Mouse (Mus musculus): Measurements from ENCODE around the gene Dpm2.

Dpm2 gene

DNA sequence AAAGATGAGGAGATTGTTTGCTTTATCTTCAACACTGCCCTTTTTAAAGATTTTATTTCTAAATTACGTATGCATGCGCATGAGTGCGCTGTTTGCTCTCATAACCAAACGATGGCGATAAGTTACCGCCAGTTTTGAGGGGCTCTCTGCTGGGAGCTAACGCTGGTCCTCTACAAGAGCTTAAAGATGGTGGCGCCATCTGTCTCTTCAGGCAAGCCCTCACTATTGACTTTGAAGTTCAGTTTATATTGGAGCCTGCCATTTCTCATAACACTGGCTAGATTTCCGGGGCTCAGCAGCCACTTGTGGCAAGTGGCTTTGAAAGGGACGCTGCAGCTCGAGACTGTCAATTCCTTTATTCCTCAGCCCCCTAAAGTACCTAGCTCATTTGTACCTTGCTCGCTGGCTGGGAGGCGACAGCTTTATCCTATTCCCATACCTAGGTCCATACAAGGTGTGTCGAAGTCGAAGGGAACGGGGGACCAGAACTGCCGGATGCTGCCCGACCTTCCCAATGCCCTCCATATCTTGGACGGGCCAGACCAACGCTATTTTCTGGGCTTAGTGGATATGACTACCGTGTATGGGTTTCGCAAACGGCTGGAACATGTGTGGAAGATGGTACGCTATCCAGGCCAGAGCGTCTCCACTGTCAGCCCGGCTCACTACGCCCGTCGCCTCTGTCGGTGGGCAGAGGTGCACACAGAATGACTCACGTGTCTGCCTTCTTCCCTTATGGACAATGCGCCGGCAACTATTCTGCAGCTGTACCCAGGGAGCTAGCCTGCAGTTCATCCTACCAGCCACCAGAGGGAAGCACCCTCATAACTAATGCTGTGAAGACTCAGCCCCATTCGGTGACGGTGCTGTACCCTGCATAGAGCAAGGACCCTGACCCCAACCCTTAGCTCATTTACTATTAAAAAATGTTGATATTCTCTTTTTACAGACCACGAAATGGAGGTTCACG is 12.5 kb downstream of the Dpm2 start:
- peak; percentile 44; the same call in 1 of the 2 replicates for ATAC-seq (ENCODE audit: low TSS enrichment)

DNA sequence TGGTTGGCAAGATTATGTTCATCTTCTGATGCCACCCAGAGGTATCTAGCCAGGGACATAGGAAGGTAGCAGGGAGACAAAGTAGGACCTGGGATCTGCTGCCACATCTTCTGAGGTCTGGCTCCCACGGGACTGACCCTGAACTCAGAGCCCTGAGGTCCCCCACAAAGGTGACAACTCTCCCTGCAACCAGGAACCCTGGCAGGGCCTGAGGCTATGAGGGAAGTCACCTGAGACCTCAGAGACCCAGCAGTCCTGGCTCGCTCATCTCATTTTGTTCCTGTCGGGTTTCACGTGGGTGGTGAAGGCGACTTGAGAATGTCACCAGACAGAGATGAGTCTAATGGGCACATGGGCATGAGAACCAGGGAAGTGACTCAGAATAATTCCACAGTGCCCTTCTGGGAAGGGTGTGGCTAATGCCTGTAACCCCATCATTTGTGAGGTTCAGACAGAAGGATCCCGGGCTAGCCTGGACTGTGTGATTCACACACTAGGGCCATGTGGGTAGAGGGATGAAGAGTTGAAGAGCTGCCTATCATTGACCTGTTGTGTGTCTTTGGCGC is 14.6 kb downstream of the Dpm2 start:
- ATAC-seq (ENCODE audit: low TSS enrichment) = no peak

DNA sequence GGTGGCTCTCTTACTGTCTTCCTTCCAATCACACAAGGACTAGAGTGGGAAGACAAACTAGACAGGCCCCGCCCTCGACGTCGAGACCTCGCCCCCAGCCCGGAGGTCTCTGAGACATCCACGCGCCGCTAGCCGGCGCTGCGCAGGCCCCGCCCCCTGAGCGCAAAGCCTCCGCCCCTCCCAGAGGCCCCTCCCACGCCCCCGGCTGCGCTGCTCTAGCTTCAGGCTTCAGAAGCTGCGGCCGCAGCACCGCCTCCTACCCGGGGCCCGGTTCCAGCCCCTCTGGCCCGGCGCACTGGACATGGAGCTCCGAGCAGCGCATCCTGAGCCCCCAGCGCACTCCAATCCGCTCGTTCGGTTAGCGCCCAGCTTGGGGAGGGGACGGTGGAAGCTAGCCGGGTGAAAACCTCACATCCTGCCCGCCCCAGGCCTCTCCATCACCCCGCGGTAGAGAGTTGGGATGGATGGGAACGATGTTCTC is 16.3 kb downstream of the Dpm2 start, which contains the start of gene St6galnac4:
Gene St6galnac4, plus strand, starts transcription at position 225 of the 481 bp plus-strand sequence.
- peak; percentile 66 for ATAC-seq (ENCODE audit: low TSS enrichment)

DNA sequence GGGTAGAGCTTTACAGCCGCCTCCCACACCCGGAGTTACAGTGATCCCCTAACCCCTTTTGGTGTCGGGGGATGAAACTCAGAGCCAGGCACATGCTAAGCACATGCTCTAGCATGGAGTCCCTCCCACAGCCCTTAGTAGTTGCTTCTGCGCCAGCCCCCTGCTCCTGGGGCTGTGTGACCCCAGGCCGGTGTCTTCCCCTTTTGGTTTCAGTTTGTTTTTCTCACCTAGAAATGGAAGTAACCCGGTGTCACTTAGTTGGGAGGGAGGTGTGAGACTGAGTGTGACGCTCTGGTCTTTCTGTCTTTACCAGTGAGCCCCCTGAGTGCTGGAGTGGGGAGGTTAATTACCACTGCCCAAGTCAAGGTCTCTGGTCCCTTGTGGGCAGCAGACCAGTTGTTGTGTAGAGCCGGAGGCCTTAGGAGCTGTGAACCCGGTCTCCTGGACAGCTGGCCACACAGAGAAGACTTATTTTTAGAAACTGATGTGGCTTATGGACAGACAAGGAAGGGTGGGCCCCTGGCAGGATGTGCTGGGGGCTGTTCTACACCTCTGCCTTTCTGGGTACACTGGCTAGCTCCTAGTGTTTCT is 17.2 kb downstream of the Dpm2 start:
- no peak for ATAC-seq (ENCODE audit: low TSS enrichment)

DNA sequence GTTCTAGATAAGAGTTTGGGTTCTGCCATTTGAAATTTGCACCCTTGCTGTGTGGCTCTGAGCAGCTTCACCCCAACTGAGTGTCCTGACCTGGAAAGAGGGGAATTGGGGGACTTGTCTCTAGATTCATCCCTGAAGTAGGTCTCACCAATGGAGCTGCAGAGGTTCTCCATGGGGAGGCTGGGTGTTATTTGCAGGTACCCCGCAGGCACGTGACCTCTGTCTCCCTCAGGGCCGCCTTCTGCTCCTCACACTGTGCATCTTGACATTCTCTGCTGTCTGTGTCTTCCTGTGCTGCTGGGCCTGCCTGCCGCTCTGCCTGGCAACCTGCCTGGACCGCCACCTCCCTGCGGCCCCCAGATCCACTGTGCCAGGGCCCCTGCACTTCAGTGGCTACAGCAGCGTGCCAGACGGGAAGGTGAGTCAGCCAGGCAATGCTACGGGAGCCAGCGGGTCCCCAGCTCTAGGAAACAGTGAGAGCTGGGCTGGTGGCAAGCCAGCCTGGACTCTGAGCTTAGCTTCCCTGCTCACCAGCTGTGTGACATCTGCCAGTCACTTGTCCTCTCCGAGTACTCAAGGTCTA is 18.6 kb downstream of the Dpm2 start:
- peak; percentile 44 for ATAC-seq (ENCODE audit: low TSS enrichment)

DNA sequence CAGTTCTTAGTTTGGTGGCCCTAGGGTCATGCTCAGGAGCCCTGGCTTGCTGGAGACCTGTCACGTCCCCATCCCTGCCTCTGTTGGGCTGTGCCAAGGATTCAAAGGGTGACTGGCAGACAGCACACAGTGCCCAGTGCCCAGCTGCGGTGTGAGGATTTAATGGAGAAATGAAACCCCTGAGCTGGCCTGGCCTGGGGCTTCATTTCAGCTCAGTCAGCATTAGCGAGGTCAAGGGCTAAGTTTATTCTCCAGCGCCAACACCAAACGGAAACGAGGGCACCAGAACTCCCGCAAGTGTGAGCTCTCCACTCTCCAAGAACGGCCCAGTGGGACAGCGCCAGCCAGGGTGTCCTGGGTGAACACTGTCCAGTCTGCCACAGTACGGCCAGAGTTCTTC is 19.6 kb downstream of the Dpm2 start:
- no peak for ATAC-seq (ENCODE audit: low TSS enrichment)

DNA sequence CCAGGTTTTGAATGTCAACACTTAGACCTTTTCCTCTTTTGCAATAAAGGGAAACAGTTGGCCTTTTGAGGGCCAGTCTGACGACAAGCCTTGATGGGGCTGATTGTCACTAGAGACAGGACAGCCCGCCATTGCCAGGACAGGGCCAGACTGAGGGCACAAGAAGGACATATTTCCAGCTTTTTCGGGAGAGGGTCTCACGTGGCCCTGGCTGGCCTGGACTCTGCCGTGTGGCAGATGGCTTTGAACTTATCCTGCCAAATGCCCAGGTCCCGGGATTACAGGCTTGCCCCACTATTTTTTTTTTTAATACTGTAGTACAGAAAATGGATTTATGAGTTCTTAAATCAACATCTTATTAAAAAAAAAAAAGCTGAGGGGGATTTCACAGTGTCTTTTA is 20.6 kb downstream of the Dpm2 start:
- ATAC-seq (ENCODE audit: low TSS enrichment) = no peak

DNA sequence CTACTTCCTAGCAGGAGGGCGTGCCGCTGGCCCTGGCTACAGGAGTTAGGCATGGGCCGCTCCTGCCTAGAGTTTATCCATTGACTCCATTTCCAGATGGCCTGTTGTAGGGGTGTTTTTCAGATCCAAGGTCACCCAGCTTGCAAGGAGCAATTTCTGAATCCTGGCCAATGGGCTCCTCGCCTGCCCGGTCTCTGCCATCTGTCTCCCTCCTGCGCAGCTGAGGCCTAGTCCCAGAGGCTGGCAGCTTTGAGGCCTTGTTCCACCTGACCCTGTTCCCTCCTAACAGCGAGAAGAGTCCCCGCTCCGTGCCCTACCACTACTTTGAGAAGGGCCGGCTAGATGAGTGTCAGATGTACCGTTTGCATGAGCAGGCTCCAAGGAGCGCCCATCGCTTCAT is 26.1 kb downstream of the Dpm2 start:
- ATAC-seq (ENCODE audit: low TSS enrichment) = no peak

DNA sequence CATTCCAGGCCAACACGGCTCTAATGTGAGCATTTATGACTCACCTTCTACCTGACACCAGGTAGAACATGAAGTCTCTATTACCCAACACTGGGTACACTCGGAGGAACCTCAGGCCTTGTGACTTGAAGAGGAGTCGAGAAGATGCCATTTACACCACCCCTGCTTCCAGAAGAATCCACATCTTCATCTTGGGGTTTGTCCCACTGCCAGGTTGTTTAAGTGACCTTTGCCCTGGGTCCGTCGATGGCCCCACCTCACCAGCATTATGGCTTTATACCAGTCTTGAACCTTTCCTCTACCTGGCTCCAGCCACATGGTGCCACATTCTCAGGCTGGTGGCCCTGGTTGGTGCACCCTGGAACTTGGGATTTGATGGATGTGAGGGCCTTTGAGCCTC is 26.6 kb downstream of the Dpm2 start:
- ATAC-seq (ENCODE audit: low TSS enrichment) = no peak

DNA sequence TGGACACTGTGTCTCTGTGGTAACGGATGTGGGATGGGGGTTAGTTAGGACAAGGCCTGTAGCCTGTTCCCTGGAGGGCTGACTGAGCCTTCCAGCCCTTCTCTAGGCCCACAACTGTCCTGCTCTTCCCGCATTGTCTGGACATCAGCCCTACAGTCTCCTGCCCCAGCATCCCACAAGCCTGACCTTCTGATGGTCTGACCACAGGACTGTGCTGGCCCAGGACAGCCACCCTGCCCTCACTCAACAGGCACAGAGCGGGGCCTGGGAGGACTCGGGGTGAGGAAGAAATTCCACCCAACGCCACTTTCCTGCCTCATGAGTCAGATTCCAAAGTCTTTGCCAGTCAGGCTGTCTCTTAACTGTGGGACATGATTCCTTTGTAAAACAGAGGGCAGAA is 27.0 kb downstream of the Dpm2 start:
- no peak for ATAC-seq (ENCODE audit: low TSS enrichment)

DNA sequence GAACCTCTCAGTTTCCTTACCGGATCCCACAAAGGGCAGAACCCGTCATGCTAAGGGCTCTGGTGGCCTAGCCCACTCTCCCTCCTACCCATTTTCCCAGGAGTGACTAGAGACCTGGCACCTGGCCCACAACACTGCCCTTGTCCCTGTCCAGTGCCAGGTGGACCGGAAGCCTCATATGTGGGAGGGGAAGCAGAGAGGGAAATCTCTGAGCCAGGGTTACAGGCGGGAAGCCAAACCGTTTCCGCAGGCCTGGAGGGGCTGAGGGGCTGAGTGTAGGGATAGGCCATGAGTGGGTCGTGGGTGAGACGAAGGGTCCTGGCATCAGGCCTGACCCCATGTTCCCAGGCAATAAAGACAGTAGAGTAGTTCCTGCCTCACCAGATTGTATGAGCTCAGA is 27.8 kb downstream of the Dpm2 start:
- no peak for ATAC-seq (ENCODE audit: low TSS enrichment)

DNA sequence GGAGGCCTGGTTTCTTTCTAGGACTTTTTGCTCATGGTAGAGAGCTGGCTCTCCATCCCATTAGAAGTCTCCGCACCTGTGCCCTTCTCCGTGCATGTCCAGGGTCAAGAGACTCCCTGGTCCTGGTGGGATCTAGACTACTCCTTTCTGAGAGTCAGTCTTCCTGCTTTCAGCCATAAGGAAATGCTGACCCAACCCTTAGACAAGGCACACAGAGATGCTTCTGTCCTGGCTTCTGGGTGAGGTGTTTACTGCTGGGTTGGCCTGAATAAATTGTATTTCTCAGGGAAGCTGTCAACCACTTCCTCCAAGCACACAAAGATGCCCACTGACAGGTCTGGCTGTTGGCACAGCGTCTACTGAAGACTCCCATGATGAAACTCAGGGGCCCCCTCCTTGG is 28.8 kb downstream of the Dpm2 start, which contains the start of gene St6galnac6:
Gene St6galnac6, plus strand, starts transcription at position 301 of the 400 bp plus-strand sequence.
- no peak for ATAC-seq (ENCODE audit: low TSS enrichment)

DNA sequence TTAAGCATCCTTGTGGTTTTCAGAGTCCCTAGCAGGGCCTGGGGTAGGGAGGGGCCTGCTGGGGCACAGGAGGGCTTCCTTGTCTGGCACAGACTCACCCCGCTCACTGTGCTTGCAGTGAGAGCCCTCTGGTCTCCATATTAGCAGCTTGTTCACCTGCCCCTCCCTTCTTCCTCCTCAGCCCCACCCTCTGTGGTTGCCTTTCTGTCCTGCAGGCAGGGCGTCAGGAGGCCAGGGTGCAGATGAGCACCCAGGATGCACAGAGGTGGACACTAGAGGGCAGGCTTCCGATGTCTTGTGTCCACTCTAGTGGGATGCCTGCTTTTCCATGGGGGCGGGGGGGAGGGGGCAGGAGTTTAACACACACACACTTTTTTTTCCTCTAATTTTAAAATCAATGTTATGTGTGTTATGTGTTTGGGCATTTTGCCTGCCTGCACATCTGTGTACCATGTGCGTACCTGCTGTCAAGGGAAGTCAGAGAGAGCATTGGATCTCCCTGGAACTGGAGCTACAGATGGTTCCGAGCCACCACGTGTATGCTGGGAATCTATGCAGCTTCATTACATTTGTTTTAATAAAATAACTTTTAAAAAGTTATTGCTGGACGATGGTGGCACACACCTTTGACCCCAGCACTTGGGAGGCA is 30.9 kb downstream of the Dpm2 start:
- ATAC-seq (ENCODE audit: low TSS enrichment) = no peak

DNA sequence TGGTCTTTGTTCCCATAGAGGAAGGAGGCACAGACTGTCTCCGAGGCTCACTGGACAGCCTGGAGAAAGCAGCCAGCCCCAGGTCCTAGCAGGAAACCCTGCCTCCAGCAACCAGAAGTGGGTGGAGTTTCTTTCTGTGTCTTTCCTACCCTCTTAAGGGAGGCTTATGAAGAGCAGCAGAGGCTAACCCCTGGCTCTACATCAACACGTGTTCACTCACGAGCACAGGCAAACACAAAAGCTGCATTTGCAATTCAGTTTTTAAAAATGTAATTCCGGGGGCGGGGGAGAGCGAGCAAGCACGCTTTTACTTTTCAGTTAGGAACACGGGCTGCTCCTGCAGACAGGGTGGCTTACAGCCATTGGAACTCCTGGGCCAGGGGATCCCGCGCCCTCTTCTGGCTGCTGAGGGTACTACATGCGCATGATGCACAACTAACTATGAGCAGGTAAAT is 32.0 kb downstream of the Dpm2 start:
- ATAC-seq (ENCODE audit: low TSS enrichment) = peak; percentile 48

DNA sequence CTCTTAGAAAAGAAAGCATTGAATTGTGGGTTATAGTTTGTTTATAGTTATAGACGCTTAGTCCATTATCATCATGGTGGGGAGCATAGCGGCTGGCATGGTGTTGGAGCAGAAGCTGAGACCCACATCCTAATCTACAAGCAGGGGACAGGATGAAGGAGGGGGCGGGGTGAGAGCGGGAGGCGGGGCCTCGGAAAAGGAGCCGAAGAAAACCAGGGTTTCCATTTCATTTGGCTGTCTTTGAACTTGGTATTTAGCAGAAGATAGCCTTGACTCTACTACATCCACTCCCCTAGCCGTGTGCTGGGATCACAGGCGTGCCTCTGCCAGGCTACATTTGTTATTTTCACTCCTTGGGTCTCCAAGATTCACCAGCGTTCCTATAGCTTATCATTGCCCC is 34.0 kb downstream of the Dpm2 start:
- no peak for ATAC-seq (ENCODE audit: low TSS enrichment)

DNA sequence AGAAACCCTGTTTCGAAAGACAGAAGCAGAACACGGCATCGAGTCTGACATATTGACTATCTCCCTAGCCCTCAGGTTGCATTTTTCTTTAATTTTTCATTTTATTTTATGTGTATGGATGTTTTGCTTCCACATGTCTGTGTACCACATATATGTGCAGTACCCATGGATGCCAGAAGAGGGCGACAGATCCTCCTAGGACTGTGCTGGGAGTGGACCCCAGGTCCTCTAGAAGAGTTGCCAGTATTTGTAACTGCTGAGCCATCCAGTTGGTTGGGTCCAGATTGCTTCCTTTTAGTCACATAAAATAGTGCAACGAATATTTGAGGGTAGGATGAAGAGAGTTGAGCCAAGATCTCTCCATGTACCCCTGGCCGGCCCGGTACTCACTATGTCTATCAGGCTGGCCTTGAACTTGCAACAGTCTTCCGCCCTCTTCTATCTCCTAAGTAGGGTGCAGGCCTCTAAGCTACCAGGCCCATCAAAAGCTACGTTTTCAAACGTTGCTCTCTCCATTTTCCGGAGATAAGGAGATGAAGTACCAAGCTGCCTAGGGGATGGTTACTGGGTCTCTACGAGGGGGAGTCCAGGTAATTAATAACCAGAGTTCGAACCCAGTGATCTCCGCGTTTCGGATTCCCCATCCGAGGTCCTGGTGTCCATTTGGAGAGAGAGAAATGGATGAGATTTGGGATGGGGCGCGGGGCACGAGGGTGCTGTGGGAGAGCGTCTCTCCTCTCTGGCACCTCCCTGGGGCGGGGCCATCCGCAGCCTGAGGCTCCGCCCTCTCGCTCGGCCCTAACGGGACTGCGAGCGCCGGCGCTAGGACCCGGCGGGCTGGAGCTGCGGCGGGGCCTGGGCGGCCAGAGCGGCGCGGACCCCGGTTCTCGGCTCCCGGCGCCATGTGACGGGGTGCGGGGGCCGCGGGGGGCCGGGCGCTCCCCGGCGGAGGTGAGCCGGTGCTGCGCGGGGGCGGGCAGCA is 35.8 kb downstream of the Dpm2 start:
- ATAC-seq (ENCODE audit: low TSS enrichment) = peak; percentile 72

DNA sequence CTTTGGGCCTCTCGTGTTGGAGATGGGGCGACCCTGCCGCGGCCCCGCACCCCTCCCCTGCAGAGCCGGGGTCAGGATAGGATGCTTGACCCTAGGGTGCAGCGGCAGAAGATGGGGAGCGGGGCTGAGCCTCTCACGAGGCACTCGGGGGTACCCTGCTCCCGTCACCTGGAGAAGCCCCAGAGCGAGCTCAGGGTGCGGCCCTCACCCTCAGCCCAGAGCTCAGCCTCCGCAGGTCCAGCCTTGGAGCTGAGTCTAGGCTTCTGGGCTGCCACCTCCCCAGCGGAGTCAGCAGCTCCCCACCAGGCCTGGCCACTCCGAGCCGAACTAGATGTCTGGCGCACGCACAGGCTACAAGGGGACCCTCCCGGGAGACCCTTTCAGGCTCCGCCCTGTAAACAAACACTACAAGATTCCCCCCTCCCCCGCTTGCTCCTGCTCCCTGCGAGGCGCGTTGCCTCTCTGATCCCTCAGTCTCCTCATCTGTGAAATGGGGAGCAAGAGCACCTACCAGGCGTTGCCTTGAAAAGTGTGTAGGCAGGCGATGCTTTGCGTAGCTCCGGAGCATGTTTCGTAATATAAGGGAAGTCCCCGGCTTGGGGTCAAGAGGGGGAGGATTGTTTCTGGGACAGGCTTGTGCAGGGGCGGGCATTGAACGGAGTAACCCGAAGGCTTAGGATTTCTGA is 36.7 kb downstream of the Dpm2 start:
- ATAC-seq (ENCODE audit: low TSS enrichment) = peak; percentile 14; the same call in 1 of the 2 replicates

DNA sequence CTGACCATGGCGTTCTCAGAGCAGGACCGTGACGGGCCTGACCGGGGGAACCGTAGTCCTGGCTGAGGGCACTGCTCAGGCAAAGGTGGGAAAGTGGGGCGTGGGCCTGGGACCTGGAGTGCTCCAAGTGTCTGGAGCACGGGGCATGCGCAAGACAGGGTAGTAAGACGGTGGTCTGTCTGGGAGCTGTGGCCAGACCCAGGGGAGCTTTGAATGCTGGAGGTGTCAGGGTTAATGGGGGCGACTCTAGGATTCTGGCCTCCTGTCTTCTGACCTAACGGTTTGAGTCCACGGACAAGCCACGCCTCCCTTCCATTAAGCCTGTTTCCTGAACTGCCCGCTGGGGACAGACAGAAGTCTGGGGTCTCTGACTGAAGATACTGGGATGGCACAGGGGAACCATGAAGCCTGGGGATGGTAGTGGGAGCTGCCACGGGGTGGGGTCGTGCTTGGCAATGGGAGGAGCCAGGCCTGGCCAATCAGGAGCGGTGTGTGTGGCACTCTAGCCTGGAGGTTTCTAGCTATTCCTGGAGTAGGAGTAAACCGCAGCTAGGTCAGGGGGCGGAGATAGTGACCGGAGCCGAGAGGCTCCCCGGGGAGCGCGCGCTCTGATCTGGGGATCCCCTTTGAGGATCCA is 37.6 kb downstream of the Dpm2 start:
- 0 out of 2 replicates have a peak, but pooled peaks have one; percentile 21 for ATAC-seq (ENCODE audit: low TSS enrichment)

DNA sequence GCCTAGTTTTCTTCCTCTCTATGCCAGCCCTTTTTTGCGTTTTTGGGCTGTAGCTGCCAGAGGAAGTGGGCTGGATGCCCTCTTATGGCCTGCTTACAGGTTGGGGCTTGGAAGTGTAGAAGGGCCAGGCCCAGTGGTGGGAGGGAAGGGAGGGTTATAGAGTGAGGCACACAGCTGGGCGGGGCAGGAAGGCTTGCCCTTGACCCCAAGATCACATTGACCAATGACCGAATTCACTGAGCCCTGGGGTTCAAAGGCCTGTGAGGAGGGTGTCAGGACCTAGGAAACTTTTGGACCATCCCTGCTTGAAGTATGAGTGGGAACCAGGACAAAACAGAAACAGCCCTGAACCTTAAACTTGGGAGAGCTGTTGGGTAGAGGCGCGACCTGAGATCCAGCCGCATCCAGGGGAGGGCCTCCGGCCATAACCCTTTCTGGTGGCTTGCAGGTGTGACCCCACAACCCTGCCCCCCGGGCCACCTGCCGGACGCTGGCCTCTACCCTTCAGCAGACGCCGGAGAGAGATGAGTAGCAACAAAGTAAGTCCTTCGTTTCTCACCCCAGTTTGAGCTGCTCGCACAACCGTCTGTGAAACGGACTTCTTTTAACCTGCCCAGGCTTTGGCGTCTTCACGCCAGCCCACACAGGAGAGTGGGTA is 38.2 kb downstream of the Dpm2 start:
- no peak for ATAC-seq (ENCODE audit: low TSS enrichment)
